Mouse (Mus musculus) lung, postnatal 14 days (tissue): Measurements from ENCODE around the gene Coro7.
A peak's percentile ranks its signal among the peaks of the same experiment; 100 is the strongest.
"Not testable (repeated sequence)": the region's sequence is repeated elsewhere in the genome, so short reads cannot be mapped to it uniquely, and the experiment has no call there.

ENCODE experiments used
- DNase-seq: peaks from one replicate; pipeline ENCODE4 v3.0.0; 2021

Gene Coro7

GRCm38 (mm10) chr16:4679121-4680018, at the start of gene Coro7:
TSS of gene Coro7 (minus strand) at chr16:4679777.
- DNase-seq = peak; percentile 90

GRCm38 (mm10) chr16:4727963-4728362, 48.4 kb upstream of the Coro7 start:
- DNase-seq = no peak

- no peak for DNase-seq
These were observed 47.9 kb upstream of the Coro7 start for GRCm38 (mm10) chr16:4727526-4727925.

GRCm38 (mm10) chr16:4726528-4727128, 47.1 kb upstream of the Coro7 start:
- DNase-seq = no peak

- DNase-seq = peak; percentile 97
These were observed 46.4 kb upstream of the Coro7 start, which contains the start of gene Hmox2 for GRCm38 (mm10) chr16:4725780-4726527. TSS of gene Hmox2 (plus strand) at chr16:4726361.

GRCm38 (mm10) chr16:4725266-4725665, 45.7 kb upstream of the Coro7 start:
- no peak for DNase-seq

- no peak for DNase-seq
These were observed 43.3 kb upstream of the Coro7 start for GRCm38 (mm10) chr16:4722915-4723209.

GRCm38 (mm10) chr16:4722128-4722914, 42.7 kb upstream of the Coro7 start:
- DNase-seq = no peak

- peak; percentile 56 for DNase-seq
These were observed 39.4 kb upstream of the Coro7 start, which contains the start of gene Nmral1 for GRCm38 (mm10) chr16:4718753-4719518. TSS of gene Nmral1 (minus strand) at chr16:4719356.

GRCm38 (mm10) chr16:4717866-4718265, 38.3 kb upstream of the Coro7 start:
- DNase-seq = no peak

GRCm38 (mm10) chr16:4713861-4714710, 34.5 kb upstream of the Coro7 start:
- DNase-seq = no peak

- no peak for DNase-seq
These were observed 31.6 kb upstream of the Coro7 start for GRCm38 (mm10) chr16:4711173-4711572.

- DNase-seq = peak; percentile 53
These were observed 26.0 kb upstream of the Coro7 start for GRCm38 (mm10) chr16:4705541-4705940.

GRCm38 (mm10) chr16:4702646-4703045, 23.1 kb upstream of the Coro7 start:
- DNase-seq = no peak

- DNase-seq = no peak
These were observed 21.6 kb upstream of the Coro7 start for GRCm38 (mm10) chr16:4701211-4701610.

- not testable (repeated sequence) for DNase-seq
These were observed 9.8 kb upstream of the Coro7 start for GRCm38 (mm10) chr16:4689371-4689770.

GRCm38 (mm10) chr16:4684457-4684791, 4.8 kb upstream of the Coro7 start:
- no peak for DNase-seq

GRCm38 (mm10) chr16:4683581-4684456, 4.2 kb upstream of the Coro7 start:
- peak; percentile 98 for DNase-seq

- DNase-seq = no peak
These were observed 3.6 kb upstream of the Coro7 start for GRCm38 (mm10) chr16:4683193-4683580.

GRCm38 (mm10) chr16:4682628-4683179, 3.1 kb upstream of the Coro7 start:
- no peak for DNase-seq
